Mouse (Mus musculus): ENCODE measurements around the gene Adipor2.

DNA sequence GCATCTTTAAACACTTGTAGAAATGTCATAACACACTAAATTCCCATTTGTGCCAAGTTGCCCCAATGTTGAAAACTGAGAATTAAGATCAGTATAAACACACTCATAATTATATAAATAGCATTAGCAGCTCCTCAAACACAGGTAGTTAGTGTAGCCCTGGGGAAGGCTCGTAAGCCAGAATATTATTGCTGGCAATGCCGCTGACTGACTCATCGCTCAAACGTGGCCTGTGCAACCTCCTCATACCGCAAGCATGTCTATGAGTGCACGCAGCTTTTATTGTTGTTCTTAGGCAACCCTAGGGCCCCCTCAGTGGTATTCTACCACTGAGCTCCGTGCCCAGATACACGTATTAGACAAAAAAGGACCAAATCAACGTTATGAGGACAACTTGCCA lies 24.7 kb downstream of the Adipor2 start:
- TF ChIP-seq CTCF (IDR thresholded peaks at IDR 0.05) (no peak), POLR2A (IDR thresholded peaks at IDR 0.05; ENCODE audit: insufficient read depth, low read depth, low read length) (no peak)

Measured in heart, adult 2 months (tissue).